Mouse (Mus musculus): ENCODE data around the gene Osbp2. TPM values are rescaled to one million over a fixed set of nuclear protein-coding genes. Genes with fewer than 3 reads are reported as not detected.

The Osbp2 gene
- total RNA-seq, 2 experiments from 2014 or later: 81.4 to 86.7 TPM

- H3K27ac ChIP-seq: peak overlapping the region; percentile 94
- no peak for TF ChIP-seq CTCF (conservative IDR thresholded peaks at IDR 0.05)
- no peak for DNase-seq (ENCODE audit: low spot score in 2 of 2)
- H3K4me3 ChIP-seq: peak overlapping the region; percentile 60
These were observed 31.8 kb upstream of the Osbp2 start for GRCm38 (mm10) chr11:3895458-3895857.

GRCm38 (mm10) chr11:3894406-3895281, 30.9 kb upstream of the Osbp2 start, which contains the start of the genes 4921536K21Rik and Dusp18:
TSS of gene 4921536K21Rik (minus strand) at chr11:3895098.
TSS of gene Dusp18 (plus strand) at chr11:3895240.
- H3K27ac ChIP-seq: peak within 1 kb of the TSS; percentile 94
- DNase-seq (ENCODE audit: low spot score in 2 of 2): peak; percentile 97 to 98

DNA sequence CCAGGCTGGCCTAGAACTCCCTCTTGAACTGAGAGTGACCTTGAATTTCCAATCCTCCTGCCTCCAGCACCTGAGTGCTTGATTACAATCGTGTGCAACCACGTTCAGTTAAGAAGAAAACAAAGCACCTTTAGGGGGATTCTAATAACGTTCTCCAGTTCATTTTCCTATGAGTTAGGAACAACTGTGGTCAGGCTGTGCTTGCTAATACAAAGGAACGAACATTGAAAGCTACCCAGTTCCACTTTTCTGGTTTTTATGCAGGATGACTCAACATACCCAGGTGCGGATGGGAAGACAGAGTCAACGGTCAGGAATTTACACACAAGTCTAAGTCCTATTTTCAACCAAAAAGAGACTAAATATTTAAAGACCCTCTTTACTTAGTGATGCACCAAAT, 30.3 kb upstream of the Osbp2 start:
- no peak for DNase-seq (ENCODE audit: low spot score in 2 of 2)
- TF ChIP-seq CTCF (conservative IDR thresholded peaks at IDR 0.05): no peak
- Histone ChIP-seq H3K4me3 (peak overlapping the region; percentile 60; the same call in 1 of the 2 replicates), H3K27ac (peak overlapping the region; percentile 94)

More at GRCm38 (mm10) chr11:3894406-3895281, 30.9 kb upstream of the Osbp2 start, which contains the start of the genes 4921536K21Rik and Dusp18:
- peak within 1 kb of the TSS; percentile 60 for H3K4me3 ChIP-seq
- TF ChIP-seq CTCF (conservative IDR thresholded peaks at IDR 0.05): no peak

- H3K4me3 ChIP-seq: no peak overlapping the region
- TF ChIP-seq CTCF (conservative IDR thresholded peaks at IDR 0.05): no peak
- no peak overlapping the region for H3K27ac ChIP-seq
- no peak for DNase-seq (ENCODE audit: low spot score in 2 of 2)
These were observed 23.6 kb upstream of the Osbp2 start for GRCm38 (mm10) chr11:3887331-3887730.

DNA sequence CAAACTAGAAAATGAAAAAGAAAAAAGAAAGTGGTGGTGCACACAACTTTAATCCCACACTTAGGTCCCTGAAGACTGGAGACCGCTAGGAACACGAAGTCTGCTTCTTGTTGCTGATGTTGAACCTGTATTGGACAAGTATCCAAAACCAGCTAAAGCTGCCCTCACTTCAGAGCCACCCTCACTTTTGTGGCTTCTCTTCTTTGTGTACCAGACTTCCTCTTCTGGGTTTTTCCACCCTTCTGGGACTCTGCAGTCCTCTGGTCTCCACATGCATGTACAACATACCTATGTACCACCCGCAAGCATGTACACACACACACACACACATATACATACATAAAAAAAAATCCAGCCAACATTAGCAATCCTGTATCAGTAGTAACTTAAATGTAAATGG, 20.0 kb upstream of the Osbp2 start:
- no peak overlapping the region for H3K4me3 ChIP-seq
- TF ChIP-seq CTCF (conservative IDR thresholded peaks at IDR 0.05): no peak
- no peak for DNase-seq (ENCODE audit: low spot score in 2 of 2)
- H3K27ac ChIP-seq: no peak overlapping the region

- DNase-seq (ENCODE audit: low spot score in 2 of 2): peak; percentile 69 to 83
- no peak overlapping the region for H3K27ac ChIP-seq
- H3K4me3 ChIP-seq: no peak overlapping the region
- TF ChIP-seq CTCF (conservative IDR thresholded peaks at IDR 0.05): peak; percentile 95
These were observed 16.1 kb upstream of the Osbp2 start for GRCm38 (mm10) chr11:3879836-3880235.

DNA sequence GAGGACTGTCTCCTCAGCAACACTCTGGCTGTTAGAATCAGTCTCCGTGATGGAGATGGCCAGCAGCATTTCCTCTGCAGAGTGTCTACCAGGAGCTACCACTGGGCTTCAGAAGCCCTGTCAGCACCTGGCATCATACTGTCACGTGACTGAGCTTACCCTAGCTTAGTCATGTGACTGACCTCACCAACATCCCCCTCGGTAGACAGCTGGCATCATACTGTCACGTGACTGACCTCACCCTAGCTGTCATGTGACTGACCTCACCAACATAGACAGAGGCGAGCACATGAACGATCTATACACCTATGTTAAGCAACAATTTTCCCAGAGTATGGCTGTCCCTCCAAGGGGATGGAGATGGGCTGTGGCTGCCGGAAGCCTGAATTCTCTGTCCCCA, 15.0 kb upstream of the Osbp2 start:
- no peak for TF ChIP-seq CTCF (conservative IDR thresholded peaks at IDR 0.05)
- H3K27ac ChIP-seq: no peak overlapping the region
- H3K4me3 ChIP-seq: no peak overlapping the region
- no peak for DNase-seq (ENCODE audit: low spot score in 2 of 2)

DNA sequence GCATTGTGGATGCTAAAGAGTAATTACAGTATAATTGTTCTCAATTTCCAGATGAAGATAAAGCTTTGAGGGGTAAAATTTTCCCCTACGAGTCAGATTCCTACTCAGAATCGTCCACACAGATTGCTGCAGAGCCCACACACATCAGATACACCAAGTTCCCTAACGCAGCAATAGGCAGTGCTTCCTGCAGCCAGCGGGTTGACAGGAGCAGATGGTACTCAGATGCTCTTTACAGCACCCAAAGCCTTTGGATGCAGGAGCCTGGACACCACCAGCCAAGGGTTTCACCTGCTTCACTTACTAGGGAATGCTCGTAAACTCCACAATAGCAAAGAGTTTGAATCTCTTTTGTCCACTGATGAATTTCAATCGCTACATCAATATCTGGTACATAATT, 12.7 kb upstream of the Osbp2 start:
- Histone ChIP-seq H3K27ac (peak overlapping the region; percentile 91), H3K4me3 (no peak overlapping the region)
- DNase-seq (ENCODE audit: low spot score in 2 of 2): peak in 1 of 2 experiments; percentile 39
- no peak for TF ChIP-seq CTCF (conservative IDR thresholded peaks at IDR 0.05)

DNA sequence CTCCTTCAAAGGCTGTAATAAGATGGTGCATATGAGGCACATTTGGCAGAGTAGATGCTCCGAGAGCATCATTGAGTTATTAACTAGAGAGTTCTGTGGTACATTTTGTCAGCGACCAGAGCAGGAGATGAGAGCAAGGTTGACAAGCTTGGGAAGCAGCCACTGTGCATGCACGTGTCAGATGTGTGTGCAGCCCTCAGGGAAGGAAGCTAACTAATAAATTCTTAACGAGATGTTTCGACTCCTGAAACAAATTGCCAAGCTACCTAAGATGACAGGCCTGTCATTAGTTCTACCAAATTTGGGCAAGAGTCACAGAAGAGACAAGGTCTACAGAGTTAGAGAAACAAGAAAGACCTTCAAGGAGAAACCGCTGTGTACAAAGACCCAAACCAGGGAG, 640 bp upstream of the Osbp2 start:
- TF ChIP-seq CTCF (conservative IDR thresholded peaks at IDR 0.05): no peak
- Histone ChIP-seq H3K4me3 (peak overlapping the region; percentile 72), H3K27ac (peak overlapping the region; percentile 80; the same call in 1 of the 2 replicates)
- no peak for DNase-seq (ENCODE audit: low spot score in 2 of 2)

DNA sequence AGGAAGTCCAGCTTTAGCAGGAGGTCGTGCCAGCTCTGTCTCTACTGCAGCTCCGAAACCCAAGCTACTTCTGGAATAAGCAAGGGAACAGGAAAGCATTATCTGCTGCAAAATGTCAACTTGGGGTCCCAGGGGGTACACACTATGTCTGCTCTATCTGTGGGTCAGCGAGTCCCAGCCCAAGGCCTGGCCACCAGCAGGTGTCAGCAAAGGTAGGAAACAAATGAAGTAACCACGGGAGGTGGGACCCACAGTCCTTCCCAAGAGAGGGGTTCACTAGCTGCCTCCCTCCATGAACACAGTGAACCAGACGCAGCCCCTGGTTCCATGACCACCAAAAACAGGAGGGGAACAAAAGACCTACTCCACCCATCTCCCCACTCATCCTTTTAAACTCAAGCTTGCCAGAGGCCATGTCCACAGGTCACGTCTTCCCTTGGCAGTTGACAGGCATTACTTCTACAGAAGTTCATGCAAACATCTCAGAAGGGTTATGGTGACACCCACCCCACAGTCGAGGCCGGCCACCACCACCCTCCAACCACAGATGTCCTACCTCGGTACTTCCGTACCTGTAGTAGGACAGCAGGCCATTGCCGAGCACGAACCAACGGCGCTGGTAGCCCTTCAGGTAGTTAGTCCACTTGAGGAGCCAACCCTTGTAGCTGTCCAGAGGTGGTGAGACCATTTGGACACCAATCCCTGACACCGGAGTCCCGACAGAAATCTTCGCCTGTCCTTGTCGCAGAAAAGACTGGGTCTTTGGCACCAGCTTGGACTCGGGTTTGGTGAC, 846 bp downstream of the Osbp2 start:
- DNase-seq (ENCODE audit: low spot score in 2 of 2): no peak
- peak; percentile 34 for TF ChIP-seq CTCF (conservative IDR thresholded peaks at IDR 0.05)
- H3K4me3 ChIP-seq: peak overlapping the region; percentile 72
- H3K27ac ChIP-seq: peak overlapping the region; percentile 91

DNA sequence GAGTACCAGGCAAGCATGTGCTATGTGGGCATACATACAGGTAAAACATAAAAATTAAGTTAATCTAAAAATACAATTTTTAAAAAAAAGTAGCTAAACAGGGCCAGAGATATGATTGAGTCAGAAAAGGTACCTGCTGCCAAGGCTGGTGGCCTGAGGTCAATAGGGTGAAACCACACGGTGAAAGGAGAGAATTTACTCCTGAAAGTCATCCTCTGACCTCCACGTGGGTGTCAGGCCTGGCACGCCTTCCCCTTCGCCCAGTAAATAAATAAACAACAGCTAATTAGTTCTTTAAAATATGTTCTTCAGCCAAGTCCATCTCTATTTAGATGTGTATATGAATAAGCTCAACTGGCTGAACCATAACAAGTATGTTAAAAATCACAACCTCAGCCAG, 3.3 kb downstream of the Osbp2 start:
- peak overlapping the region; percentile 72 for H3K4me3 ChIP-seq
- DNase-seq (ENCODE audit: low spot score in 2 of 2): no peak
- TF ChIP-seq CTCF (conservative IDR thresholded peaks at IDR 0.05): no peak
- H3K27ac ChIP-seq: 0 out of 2 replicates have a peak overlapping the region, but pooled peaks have one; percentile 19

DNA sequence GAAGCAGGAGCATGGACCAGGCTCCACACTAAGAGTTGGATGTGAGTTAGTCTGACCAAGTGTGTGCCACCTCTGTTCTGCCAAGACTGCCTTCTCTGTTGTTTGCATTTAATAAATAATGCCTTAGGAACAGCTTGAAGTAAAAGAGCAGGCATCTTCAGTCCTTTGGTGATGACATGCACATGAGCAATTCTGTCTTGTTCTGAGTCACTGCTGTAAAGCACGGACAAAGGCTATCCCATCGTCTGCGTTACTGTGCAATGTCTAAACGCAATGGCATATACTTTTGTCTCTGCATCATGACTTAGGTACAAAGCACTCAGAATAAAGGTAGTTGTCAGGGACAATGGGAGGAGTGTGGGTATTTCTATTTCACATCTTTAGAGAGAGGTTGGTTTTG, 3.9 kb downstream of the Osbp2 start:
- Histone ChIP-seq H3K4me3 (peak overlapping the region; percentile 72), H3K27ac (peak overlapping the region; percentile 36; the same call in 1 of the 2 replicates)
- DNase-seq (ENCODE audit: low spot score in 2 of 2): no peak
- TF ChIP-seq CTCF (conservative IDR thresholded peaks at IDR 0.05): no peak

GRCm38 (mm10) chr11:3857902-3858301, 5.8 kb downstream of the Osbp2 start:
- DNase-seq (ENCODE audit: low spot score in 2 of 2): no peak
- TF ChIP-seq CTCF (conservative IDR thresholded peaks at IDR 0.05): no peak
- Histone ChIP-seq H3K27ac (peak overlapping the region; percentile 20; the same call in 1 of the 2 replicates), H3K4me3 (no peak overlapping the region)
